Mouse (Mus musculus): Measurements from ENCODE around the gene Dnm3. TPM values are rescaled to one million over a fixed set of nuclear protein-coding genes. Genes with fewer than 3 reads are reported as not detected.

The Dnm3 gene
- polyA plus RNA-seq, 1 experiment from 2014 or later: 27.7 TPM

MicroRNAs within 50 kb of the gene (microRNA counts, 519-probe panel; counts per million panel counts)
- 6,499 counts per million, percentile 100 among the panel's probes with 10 or more counts for microRNA mmu-miR-199a-3p
- microRNA mmu-miR-199a-5p: 6,634 counts per million, percentile 100 among the panel's probes with 10 or more counts
- microRNA mmu-miR-214: 4,847 counts per million, percentile 95 among the panel's probes with 10 or more counts

Small RNA genes lying within 50 kb of the gene (microRNA-seq; reads per million reads assigned to microRNA genes)
- 308 reads per million, percentile 67 among the genes with 10 or more reads in this experiment for gene Mir199a-2
- gene Mir214: 26,240 reads per million, percentile 97 among the genes with 10 or more reads in this experiment

Other genes starting within 250 kb of the Dnm3 start
- gene Mettl13, start 70.5 kb upstream of the Dnm3 start, polyA plus RNA-seq (2015; fragmentation: Nextera tagmentation; extraction: Ambion mirVana): 30.7 and 31.4 TPM in 2 replicates
- gene Vamp4, start 92.5 kb upstream of the Dnm3 start, polyA plus RNA-seq (2015; fragmentation: Nextera tagmentation; extraction: Ambion mirVana): 85.8 and 95.2 TPM in 2 replicates
- gene Myoc, start 161.1 kb upstream of the Dnm3 start, polyA plus RNA-seq (2015; fragmentation: Nextera tagmentation; extraction: Ambion mirVana): not detected in 2 replicates
- gene Myocos, start 180.2 kb upstream of the Dnm3 start, polyA plus RNA-seq (2015; fragmentation: Nextera tagmentation; extraction: Ambion mirVana): not detected in 2 replicates